Comparison of ENCODE assay signal across 13 mouse cellular contexts in the genomic region with DNA sequence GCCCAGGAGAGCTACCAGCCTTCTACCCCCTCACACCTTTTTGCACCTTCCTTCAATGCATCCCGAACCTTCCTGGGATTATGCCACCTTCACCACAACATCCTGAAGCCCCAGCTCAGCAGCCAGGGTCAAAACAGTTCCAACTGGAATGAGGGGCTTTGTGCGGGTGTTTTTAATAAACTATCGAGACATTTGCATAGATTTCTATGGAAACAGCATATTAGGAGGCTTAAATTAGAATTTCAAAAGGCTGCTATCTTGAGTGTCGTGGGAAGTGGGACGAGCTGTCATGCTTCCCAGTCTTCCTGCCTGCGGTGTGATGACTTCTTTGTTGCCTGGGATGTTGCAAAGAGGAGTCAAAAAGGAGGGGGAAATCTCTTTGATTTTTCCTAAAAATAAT. TPM values are rescaled to one million over a fixed set of nuclear protein-coding genes. Genes with fewer than 3 reads are reported as not detected.
DNase-seq lines count a peak whose midpoint lies in the region; ATAC-seq and TF ChIP-seq lines count a peak whose summit lies in the region.
"Had no signal": no experiment of that assay in that cellular context is flagged by ENCODE, and none has a peak within 500 bp of the region (broad histone marks: within the 10 kb centered on the region; RNA-seq: fewer than 3 reads in every experiment).

No protein-coding gene starts in this region.

- H3K4me3 ChIP-seq in liver, embryonic 12.5 days: no peak overlapping the region
- H3K4me3 ChIP-seq in forebrain, postnatal 0 days (ENCODE audit: low read depth, low read length): no peak overlapping the region
- H3K4me3 ChIP-seq: kidney, embryonic 15.5 days; neural tube, embryonic 12.5 days had no signal

- ATAC-seq in liver, embryonic 12.5 days: no peak
- peak; percentile 94 for ATAC-seq in forebrain, postnatal 0 days

- H3K4me2 ChIP-seq in liver, embryonic 12.5 days: no peak overlapping the region
- H3K4me2 ChIP-seq in forebrain, postnatal 0 days (ENCODE audit: low read depth): 0 out of 2 replicates have a peak overlapping the region, but pooled peaks have one; percentile 15
- H3K4me2 ChIP-seq: kidney, embryonic 15.5 days; neural tube, embryonic 12.5 days had no signal

- peaks cover 56% of the 10 kb centered on the region for H3K36me3 ChIP-seq in liver, embryonic 12.5 days
- H3K36me3 ChIP-seq in forebrain, postnatal 0 days (ENCODE audit: insufficient read depth): no peaks in the 10 kb centered on the region
- H3K36me3 ChIP-seq: kidney, embryonic 15.5 days; neural tube, embryonic 12.5 days had no signal

- 79% methylated on average over 6 of the region's 6 CpGs for WGBS in liver, embryonic 12.5 days (ENCODE audit: insufficient replicate concordance)
- WGBS in forebrain, postnatal 0 days: 13% methylated on average over 6 of the region's 6 CpGs

- H3K4me1 ChIP-seq in liver, embryonic 12.5 days: peaks cover 83% of the 10 kb centered on the region
- peaks cover 14% of the 10 kb centered on the region for H3K4me1 ChIP-seq in forebrain, postnatal 0 days (ENCODE audit: insufficient read depth)
- H3K4me1 ChIP-seq: kidney, embryonic 15.5 days; neural tube, embryonic 12.5 days had no signal

- H3K27me3 ChIP-seq in liver, embryonic 12.5 days (replicated peaks): no peaks in the 10 kb centered on the region
- no peaks in the 10 kb centered on the region for H3K27me3 ChIP-seq in forebrain, postnatal 0 days (ENCODE audit: insufficient read depth, low read length)
- H3K27me3 ChIP-seq: kidney, embryonic 15.5 days had no signal

- no peaks in the 10 kb centered on the region for H3K9me3 ChIP-seq in liver, embryonic 12.5 days (replicated peaks)
- no peaks in the 10 kb centered on the region for H3K9me3 ChIP-seq in forebrain, postnatal 0 days (ENCODE audit: low read length)
- H3K9me3 ChIP-seq: kidney, embryonic 15.5 days had no signal

- peak overlapping the region; percentile 92; the same call in 1 of the 2 replicates for H3K27ac ChIP-seq in liver, embryonic 12.5 days
- H3K27ac ChIP-seq in forebrain, postnatal 0 days (ENCODE audit: low read depth, low read length): peak overlapping the region; percentile 89
- H3K27ac ChIP-seq: kidney, embryonic 15.5 days; neural tube, embryonic 12.5 days had no signal

- DNase-seq in liver: no peak
- DNase-seq in forebrain, postnatal 0 days: peak; percentile 65
- DNase-seq in layer of hippocampus, adult 9-11 months: peak; percentile 81
- DNase-seq in right cerebral cortex, postnatal 10 days (ENCODE audit: low spot score in 2 of 2): peak; percentile 76 to 91
- DNase-seq in kidney, postnatal 25 days: no peak
- DNase-seq in embryo, embryonic 11 days: no peak
- DNase-seq: cerebellum, adult 9-11 months; heart, adult 18-20 months; heart, postnatal 14 days; thymus, postnatal 25 days had no signal

- no peak overlapping the region for H3K9ac ChIP-seq in liver, embryonic 12.5 days
- H3K9ac ChIP-seq in forebrain, postnatal 0 days: 0 out of 2 replicates have a peak overlapping the region, but pooled peaks have one; percentile 31
- H3K9ac ChIP-seq: kidney, embryonic 15.5 days; neural tube, embryonic 12.5 days had no signal

- TF ChIP-seq CTCF in forebrain, postnatal 0 days (IDR thresholded peaks at IDR 0.05; ENCODE audit: low read depth): no peak

RNA-seq across cellular contexts. Expression of a gene that starts 46.6 kb away (rescaled TPM):
- 19.5 and 21.9 TPM in 2 replicates for polyA plus RNA-seq in liver, embryonic 12.5 days (2016; fragmentation: Nextera tagmentation; extraction: Ambion mirVana)
- total RNA-seq in forebrain, postnatal 0 days (2014; rRNA removed): 70.2 and 98.7 TPM in 2 replicates
- polyA plus RNA-seq in forebrain, postnatal 0 days (2015; fragmentation: Nextera tagmentation; extraction: Ambion mirVana): 36.7 and 49.1 TPM in 2 replicates

Comparison
In these comparisons a context has a peak if more than half of its experiments do, and no peak if none do; other contexts are left out.
1. DNase-seq: peak in forebrain, postnatal 0 days (single experiment), layer of hippocampus, adult 9-11 months (single experiment) and right cerebral cortex, postnatal 10 days (2 of 2); none in liver (single experiment), kidney, postnatal 25 days (0 of 2) and embryo, embryonic 11 days (single experiment).